Mouse (Mus musculus): ENCODE measurements around the gene Ncf1. TPM values are rescaled to one million over a fixed set of nuclear protein-coding genes. Genes with fewer than 3 reads are reported as not detected.

Gene Ncf1
- 1 to 10 TPM; 2.5 to 3.7 TPM for total RNA-seq (2021)

DNA sequence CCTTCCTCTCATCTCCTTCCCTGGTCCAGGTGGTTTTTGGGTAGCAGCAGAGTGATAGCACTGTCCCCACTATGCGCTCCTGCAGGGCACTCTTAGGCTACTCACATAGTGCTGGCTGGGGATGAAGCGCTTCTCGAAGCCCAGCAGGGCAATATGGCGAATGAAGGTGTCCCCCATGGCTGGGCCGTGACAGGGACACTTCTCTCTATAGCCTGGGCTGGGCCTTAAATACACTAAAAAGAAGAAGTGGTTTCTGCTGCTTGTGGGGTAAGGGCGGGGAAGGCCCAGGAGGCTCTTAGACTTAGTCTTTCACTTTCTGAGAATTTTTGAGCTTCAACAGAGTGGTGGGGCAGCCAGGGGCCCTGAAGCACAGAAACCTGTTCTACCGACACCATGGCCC is at the start of gene Ncf1:
TSS of gene Ncf1 (minus strand) at position 235 of the 400 bp plus-strand sequence.
- no peak for DNase-seq
- intact Hi-C loops (cut with DNase I) = no loop called here

DNA sequence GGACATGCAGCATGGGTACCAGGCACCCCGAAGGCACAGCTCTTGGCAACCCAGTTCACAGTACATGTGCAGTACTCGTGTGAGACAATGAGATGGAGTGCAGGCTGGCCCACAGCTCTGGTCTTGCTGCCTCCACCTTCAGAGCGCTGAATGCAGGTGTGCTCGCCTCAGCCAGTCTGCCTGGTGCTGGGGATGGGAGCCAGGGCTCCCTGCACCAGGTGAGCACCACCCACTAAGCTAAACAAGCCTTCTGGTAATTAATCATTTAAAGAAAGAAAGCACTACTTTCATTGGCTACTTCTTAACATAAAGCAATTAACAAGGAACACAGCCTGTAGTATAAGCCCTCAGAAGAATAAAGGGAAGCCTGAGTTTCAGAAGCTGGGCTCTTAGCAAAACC is 47.7 kb upstream of the Ncf1 start:
- intact Hi-C loops (cut with DNase I) = no loop called here
- DNase-seq = no peak

DNA sequence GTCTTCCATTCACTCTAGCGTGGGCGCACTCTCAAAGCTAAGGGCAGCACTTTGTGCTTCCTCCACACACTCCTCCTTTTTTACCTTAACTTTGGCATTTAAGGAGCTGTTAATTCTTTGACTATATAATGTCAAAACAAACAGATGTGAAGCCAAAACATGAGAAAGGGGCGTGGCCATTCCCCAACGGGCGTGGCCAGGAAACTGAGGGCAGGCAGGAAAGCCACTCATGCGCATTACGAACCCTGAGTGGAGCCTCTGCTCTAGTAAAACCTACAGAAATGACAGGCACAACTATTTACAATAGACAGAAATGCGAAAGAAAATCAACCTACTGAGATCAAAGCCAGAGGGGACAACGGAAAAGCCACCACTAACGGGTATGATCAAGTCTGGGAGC is 46.1 kb upstream of the Ncf1 start:
- intact Hi-C loops (cut with DNase I) = no loop called here
- DNase-seq = no peak

DNA sequence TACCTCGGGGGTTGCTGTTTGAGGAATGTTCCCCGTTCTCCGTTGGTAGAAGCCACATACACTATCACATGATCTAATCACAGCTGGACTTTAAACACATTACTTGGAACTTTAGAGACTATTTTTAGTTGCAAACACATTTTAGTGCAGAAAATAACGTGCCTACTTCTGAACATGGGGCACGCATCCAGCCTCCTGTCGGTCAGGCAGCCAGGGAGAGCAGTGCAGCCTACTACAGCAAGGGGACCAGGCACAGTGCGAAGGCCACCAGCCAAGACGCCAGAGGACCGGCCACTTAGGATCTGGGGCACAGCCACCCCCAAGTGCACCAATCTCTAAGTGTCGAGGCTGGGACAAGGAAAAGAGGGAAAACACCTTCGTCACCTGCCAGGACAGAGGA is 45.6 kb upstream of the Ncf1 start:
- no peak for DNase-seq
- intact Hi-C loops (cut with DNase I) = no loop called here

DNA sequence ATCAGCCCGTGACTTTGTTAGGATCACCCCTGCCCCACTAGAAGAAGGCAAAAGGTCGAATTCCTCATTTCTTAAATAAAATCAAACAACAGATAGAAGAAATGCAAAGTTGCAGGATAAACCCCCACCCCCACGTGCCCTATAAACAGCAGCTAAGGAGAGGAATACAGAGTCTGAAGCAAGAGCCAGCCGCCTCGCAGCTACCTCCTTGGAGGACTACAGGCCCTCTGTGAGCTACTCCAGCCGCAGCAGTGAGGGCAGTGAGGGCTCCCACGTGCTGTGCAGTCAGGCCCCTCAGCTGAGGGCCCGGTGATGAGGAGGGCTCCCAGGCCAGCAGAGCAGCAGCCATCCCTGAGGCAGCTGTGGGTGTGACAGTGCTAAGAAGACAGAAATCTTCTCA is 44.3 kb upstream of the Ncf1 start:
- intact Hi-C loops (cut with DNase I) = no loop called here
- DNase-seq = no peak

DNA sequence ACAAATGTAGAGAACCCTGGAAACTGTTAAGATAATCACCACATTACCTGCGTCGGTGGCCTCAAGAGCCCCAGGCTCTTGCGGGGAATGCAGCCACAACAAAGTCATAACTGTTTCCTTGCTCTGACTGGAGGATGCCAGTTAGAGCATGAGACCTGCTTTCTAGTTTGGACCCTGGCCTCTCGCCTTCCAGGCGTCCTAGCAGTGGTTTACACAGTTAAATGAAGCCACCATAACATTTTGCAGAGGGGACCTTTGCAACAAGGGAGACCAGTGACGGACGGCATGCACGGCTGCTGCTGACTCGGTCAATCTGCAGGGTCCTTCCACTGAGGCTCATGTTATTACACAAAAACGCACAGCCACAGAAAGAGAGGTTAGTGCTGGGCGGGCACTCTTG is 43.3 kb upstream of the Ncf1 start:
- no peak for DNase-seq
- intact Hi-C loops (cut with DNase I) = no loop called here

DNA sequence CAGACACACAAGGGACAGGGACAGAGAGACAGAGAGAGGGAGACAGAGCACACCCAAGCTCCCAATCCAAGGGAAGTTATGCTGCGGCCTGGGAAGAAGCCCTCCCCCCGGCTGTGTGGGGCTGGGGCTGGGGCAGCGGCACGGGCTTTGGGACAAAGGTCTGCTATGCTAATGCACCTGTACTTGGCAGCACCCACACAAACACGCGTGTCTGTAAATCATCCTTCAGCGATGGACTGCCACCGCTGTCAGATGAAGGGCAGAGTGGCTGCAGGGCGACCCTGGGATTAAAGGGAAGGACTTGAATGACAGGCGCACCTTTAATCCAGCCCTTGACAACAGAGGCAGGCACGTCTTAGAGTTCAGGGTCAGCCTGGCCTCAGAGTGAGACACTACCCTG is 42.0 kb upstream of the Ncf1 start:
- no peak for DNase-seq
- intact Hi-C loops (cut with DNase I) = no loop called here

DNA sequence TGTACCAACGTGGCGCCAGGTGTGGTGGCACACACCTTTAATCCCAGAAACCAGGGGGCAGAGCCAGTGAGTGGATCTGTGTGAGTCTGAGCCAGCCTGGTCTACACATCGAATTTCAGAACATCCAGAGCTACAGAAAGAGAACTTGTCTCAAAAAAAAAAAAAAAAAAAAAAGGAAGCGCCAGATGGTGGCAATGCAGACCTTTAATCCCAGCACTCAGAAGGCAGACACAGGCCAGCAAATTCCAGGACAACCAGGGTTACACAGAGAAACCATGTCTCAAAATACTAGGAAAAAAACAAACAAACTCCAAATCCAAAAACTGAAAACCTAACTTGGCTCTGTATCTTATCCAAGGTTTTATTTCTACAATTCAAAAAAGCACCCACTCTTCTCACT is 41.1 kb upstream of the Ncf1 start:
- intact Hi-C loops (cut with DNase I) = no loop called here
- no peak for DNase-seq

GRCm38 (mm10) chr5:134269751-134270150 is 40.3 kb upstream of the Ncf1 start:
- intact Hi-C loops (cut with DNase I) = no loop called here

GRCm38 (mm10) chr5:134268751-134269150 is 39.3 kb upstream of the Ncf1 start:
- DNase-seq = no peak
- intact Hi-C loops (cut with DNase I) = no loop called here

More at GRCm38 (mm10) chr5:134269751-134270150, 40.3 kb upstream of the Ncf1 start:
- no peak for DNase-seq

DNA sequence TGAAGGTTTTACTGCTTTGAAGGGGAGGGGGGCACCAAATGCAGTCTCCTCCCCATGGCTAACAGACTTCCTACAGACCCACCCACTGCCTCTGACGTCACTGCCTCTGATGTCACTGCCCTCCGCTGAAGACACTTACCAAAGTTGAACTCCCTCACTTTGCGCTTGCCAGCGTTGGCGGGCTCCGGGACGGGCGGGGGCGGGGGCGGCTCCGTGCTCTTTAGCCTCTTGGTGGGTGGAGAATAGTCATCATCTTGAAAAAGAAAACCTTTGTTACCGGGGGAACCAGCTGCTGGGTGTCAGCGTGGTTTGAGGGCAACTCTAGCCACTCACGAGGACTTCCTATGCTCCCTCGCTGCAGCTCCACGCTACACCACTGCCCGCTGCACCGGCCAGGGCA is 37.0 kb upstream of the Ncf1 start:
- no peak for DNase-seq
- intact Hi-C loops (cut with DNase I) = no loop called here

GRCm38 (mm10) chr5:134265890-134266289 is 36.5 kb upstream of the Ncf1 start:
- intact Hi-C loops (cut with DNase I) = no loop called here

GRCm38 (mm10) chr5:134260001-134260636 is 30.7 kb upstream of the Ncf1 start:
- no peak for DNase-seq
- intact Hi-C loops (cut with DNase I) = no loop called here

More at GRCm38 (mm10) chr5:134265890-134266289, 36.5 kb upstream of the Ncf1 start:
- DNase-seq = no peak

DNA sequence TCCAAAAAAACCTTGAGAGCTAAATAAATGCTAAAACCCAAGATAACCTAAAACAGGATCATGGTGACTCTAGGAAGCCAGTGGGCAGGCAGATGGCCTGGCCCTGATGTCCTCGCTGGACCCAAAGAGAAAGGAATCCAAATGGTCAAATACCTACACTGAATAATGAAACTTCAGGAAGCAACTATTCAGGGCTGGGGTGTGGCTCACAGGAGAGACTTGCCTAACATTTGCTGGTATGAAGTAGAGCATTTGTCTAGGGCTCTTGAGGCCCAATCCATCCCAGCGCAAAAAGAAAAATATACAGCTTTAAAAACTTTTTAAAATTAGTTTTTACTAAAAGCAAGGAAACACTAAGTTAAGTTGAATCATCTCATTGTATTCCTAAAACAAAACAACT is 29.5 kb upstream of the Ncf1 start:
- intact Hi-C loops (cut with DNase I) = no loop called here
- DNase-seq = no peak

DNA sequence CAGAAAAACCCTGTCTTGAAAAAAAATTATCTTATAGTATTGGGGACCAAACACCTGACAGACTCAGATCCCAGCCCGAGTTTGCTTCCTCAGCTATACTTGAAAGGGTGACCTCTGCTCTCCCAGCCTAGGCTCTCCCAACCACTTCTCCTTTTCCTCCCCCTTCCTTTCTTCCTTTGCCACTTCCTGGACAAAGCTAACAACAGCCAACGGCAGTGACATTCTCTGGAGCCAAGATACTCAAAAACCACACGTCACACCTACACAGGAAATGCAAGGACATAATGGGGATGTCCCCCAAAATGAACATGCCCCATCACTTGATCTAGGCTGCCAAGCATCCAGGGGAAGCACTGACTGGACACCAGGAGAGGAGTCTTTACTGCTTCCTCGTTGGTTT is 29.0 kb upstream of the Ncf1 start:
- DNase-seq = no peak
- intact Hi-C loops (cut with DNase I) = no loop called here

DNA sequence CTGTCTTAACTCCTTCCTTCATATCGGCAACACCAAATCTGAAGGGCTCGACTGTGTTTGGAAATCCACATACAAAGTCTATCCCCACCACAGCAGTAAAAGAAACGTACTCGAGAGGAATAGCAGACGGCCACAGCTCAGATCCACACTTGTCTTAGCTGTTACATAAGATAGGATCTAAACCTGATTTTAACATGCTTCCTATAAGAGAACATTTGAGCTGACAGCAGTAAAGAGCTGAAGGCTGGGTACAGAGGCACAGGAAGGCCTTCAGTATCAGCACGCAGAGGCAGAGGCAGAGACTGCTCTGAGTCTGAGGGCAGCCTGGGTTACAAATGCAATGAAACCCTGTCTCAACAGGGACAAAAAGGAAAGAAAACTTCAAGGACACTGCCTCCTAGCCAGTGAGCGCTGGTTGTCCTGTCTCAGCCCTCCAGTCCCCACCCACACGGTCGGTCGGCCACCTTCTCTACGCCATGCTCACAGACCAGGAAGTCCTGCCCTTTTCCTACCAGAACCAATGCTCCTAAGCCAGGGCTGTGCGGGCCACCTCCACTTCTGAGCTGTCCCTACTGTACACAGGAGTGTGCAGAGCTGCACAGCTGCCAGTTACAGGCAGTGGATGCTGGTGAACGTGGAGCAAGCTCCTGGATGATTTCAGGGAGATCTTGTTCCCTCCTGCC is 28.1 kb upstream of the Ncf1 start:
- no peak for DNase-seq
- intact Hi-C loops (cut with DNase I) = no loop called here

DNA sequence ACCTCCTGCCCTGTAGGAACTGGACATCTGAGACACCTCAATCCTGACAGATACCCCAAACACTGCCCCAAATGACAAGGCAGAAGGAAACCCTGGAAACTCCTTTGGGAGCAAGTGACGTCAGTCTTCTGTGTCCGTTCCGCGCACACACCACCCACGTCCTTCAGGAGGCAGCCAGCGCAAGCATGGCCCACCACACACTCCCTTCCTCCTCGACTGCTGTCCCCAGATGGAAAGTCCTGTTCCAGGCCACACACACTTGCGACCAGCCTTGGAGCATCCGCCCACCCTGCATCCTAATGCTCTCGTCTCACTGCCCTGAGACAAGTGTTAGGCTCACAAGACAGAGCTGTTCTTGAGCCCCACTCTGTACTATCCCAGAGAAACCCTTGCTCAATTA is 25.9 kb upstream of the Ncf1 start:
- intact Hi-C loops (cut with DNase I) = no loop called here
- DNase-seq = no peak

GRCm38 (mm10) chr5:134253806-134254205 is 24.4 kb upstream of the Ncf1 start:
- no peak for DNase-seq
- intact Hi-C loops (cut with DNase I) = no loop called here

DNA sequence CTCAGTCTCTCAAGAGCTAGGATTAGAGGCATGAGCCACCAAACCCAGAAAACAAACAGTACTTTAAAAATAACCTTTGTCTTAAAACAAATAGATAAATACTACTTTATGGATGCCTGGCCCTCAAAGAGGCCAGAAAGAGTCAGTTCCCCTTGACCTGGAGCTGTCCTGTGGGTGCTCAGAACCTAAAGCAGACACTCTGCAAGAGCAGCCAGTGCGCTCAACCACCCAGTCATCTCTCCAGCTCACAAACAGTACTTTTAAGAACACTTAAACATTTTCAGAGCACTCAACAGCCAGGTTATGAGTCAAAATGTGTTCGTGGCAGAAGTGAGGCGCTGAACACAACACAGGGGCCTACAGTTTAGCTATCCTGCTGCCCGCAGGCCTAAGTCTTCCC is 21.7 kb upstream of the Ncf1 start:
- intact Hi-C loops (cut with DNase I) = no loop called here
- no peak for DNase-seq

GRCm38 (mm10) chr5:134250601-134251000 is 21.2 kb upstream of the Ncf1 start:
- intact Hi-C loops (cut with DNase I) = no loop called here
- DNase-seq = no peak

DNA sequence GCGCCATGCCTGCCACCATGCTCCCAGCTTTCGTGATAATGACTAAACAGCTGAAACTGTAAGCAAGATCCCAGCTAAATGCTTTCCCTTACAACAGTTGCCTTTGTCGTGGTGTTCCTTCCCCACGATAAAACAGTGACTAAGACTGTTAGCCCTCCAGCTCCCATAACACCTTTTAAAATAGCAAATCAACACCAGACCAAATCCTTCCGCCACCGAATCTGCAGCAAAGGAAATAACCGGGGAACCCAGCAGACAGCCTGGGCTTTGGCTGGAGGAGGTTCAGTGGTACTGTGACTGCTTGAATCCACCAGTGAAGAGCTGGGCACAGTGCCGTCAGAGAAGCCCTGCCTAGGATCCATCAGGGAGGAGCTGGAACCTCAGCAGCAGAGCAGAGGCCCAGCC is 19.8 kb upstream of the Ncf1 start:
- intact Hi-C loops (cut with DNase I) = no loop called here

GRCm38 (mm10) chr5:134248608-134249244 is 19.3 kb upstream of the Ncf1 start:
- no peak for DNase-seq
- intact Hi-C loops (cut with DNase I) = no loop called here

More for the DNA sequence above, 19.8 kb upstream of the Ncf1 start:
- no peak for DNase-seq

Data from left cerebral cortex, postnatal 4 days (tissue).